Mouse (Mus musculus): ENCODE measurements around the gene Gm20388. TPM values are rescaled to one million over a fixed set of nuclear protein-coding genes. Genes with fewer than 3 reads are reported as not detected.

The Gm20388 gene
- polyA plus RNA-seq, 1 experiment from 2014 or later: not detected

- ATAC-seq: no peak
- H3K36me3 ChIP-seq: peaks cover 59% of the 10 kb centered on the region
- 69% methylated on average over 12 of the region's 14 CpGs for WGBS (ENCODE audit: insufficient replicate concordance)
- no peaks in the 10 kb centered on the region for H3K9me3 ChIP-seq (replicated peaks)
- H3K27ac ChIP-seq: peak overlapping the region; percentile 31
- H3K27me3 ChIP-seq (replicated peaks): peaks cover 22% of the 10 kb centered on the region; the same call in 1 of the 2 replicates
- H3K4me2 ChIP-seq: peak overlapping the region; percentile 64
- H3K4me1 ChIP-seq: peaks cover 79% of the 10 kb centered on the region
- peak overlapping the region; percentile 45 for H3K9ac ChIP-seq
- peak overlapping the region; percentile 16; the same call in 1 of the 2 replicates for H3K4me3 ChIP-seq
These were observed 2755.2 kb downstream of the Gm20388 start for GRCm38 (mm10) chr8:122665667-122666316.

DNA sequence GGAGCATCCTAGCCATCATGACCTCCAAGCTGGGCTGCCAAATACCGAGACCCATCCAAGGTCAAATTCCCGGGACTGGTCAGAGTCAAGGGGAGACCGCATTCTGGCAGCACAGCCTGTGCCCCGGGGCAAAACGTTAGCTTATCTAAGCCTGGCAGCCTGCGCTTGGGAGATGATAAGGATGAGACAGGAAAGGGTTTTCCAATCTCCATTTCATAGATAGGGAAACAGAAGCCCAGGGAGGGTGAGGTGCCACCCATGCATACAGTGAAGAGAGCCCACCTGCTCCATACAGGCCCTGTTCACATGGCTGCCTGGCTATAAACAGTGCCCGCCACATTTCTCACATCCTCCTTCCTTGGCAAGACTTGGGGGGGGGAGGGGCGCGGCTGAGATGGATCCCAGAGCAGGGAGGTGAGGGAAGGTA, 2755.7 kb downstream of the Gm20388 start:
- Histone ChIP-seq H3K27ac (peak overlapping the region; percentile 31), H3K27me3 (replicated peaks) (peaks cover 28% of the 10 kb centered on the region; the same call in 1 of the 2 replicates), H3K9ac (peak overlapping the region; percentile 45), H3K36me3 (peaks cover 60% of the 10 kb centered on the region), H3K4me1 (peaks cover 75% of the 10 kb centered on the region), H3K9me3 (replicated peaks) (no peaks in the 10 kb centered on the region), H3K4me2 (peak overlapping the region; percentile 64), H3K4me3 (peak overlapping the region; percentile 16; the same call in 1 of the 2 replicates)
- peak; percentile 88 for ATAC-seq
- 5% methylated on average over 9 of the region's 9 CpGs for WGBS (ENCODE audit: insufficient replicate concordance)

GRCm38 (mm10) chr8:122666827-122667226, 2756.2 kb downstream of the Gm20388 start:
- ATAC-seq: peak; percentile 14; the same call in 1 of the 2 replicates
- Histone ChIP-seq H3K4me1 (peaks cover 74% of the 10 kb centered on the region), H3K9ac (peak overlapping the region; percentile 45), H3K4me2 (peak overlapping the region; percentile 64), H3K27ac (peak overlapping the region; percentile 31), H3K36me3 (peaks cover 58% of the 10 kb centered on the region), H3K4me3 (peak overlapping the region; percentile 16; the same call in 1 of the 2 replicates), H3K9me3 (replicated peaks) (no peaks in the 10 kb centered on the region), H3K27me3 (replicated peaks) (peaks cover 32% of the 10 kb centered on the region; the same call in 1 of the 2 replicates)
- 21% methylated on average over 12 of the region's 12 CpGs for WGBS (ENCODE audit: insufficient replicate concordance)

- Histone ChIP-seq H3K4me2 (peak overlapping the region; percentile 64), H3K4me3 (no peak overlapping the region), H3K4me1 (peaks cover 75% of the 10 kb centered on the region), H3K27ac (no peak overlapping the region), H3K27me3 (replicated peaks) (peaks cover 42% of the 10 kb centered on the region), H3K9ac (no peak overlapping the region), H3K9me3 (replicated peaks) (no peaks in the 10 kb centered on the region), H3K36me3 (peaks cover 59% of the 10 kb centered on the region)
- ATAC-seq: no peak
- 82% methylated on average over 11 of the region's 11 CpGs for WGBS (ENCODE audit: insufficient replicate concordance)
These were observed 2757.2 kb downstream of the Gm20388 start for GRCm38 (mm10) chr8:122667854-122668253.

DNA sequence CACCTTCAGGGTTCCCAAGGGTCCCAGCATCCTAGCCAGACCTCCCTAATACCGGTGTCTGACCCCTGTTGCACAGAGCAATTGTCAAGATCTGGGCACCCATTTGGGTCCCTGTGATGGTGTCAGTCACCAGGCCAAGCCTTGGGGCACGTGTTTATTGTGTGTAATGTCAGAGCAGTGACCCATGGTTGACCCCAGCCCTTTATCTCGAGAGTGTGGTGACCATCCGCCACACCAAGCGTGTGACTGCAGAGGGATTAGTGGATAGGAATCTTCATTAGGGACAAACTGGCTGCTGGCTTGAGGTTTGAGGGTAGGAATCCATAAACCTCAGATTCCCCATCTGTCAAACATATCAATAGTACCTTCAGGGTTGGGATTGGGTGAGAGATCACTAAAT, 2758.7 kb downstream of the Gm20388 start:
- Histone ChIP-seq H3K27me3 (replicated peaks) (peaks cover 52% of the 10 kb centered on the region), H3K9me3 (replicated peaks) (no peaks in the 10 kb centered on the region), H3K36me3 (peaks cover 70% of the 10 kb centered on the region), H3K4me1 (peaks cover 76% of the 10 kb centered on the region), H3K4me3 (no peak overlapping the region), H3K9ac (no peak overlapping the region), H3K27ac (no peak overlapping the region), H3K4me2 (no peak overlapping the region)
- no peak for ATAC-seq
- WGBS (ENCODE audit: insufficient replicate concordance): 61% methylated on average over 5 of the region's 5 CpGs

DNA sequence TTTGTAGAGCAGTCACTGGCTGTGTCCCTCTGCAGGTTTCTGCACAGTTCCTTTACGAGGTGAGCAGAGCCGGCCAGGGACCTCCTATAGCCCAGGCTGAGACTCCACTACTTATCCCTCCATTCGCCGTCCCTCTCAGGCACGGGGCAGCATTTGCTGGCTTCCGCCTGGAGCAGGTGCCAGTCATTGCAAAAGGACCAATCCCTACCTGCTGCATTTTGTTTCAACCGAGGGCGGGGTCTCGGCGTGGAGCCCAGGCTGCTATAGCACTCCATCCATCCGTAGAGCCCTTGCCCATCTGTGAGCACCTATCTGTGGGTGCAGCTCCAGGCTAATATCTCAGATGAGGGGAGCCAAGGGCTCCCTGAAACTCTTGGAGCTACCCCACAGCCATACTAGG, 2759.4 kb downstream of the Gm20388 start:
- no peak overlapping the region for H3K4me2 ChIP-seq
- H3K27me3 ChIP-seq (replicated peaks): peaks cover 59% of the 10 kb centered on the region
- H3K4me1 ChIP-seq: peaks cover 76% of the 10 kb centered on the region
- no peak overlapping the region for H3K27ac ChIP-seq
- 74% methylated on average over 11 of the region's 11 CpGs for whole genome bisulfite sequencing (ENCODE audit: insufficient replicate concordance)
- ATAC-seq: no peak
- H3K9me3 ChIP-seq (replicated peaks): no peaks in the 10 kb centered on the region
- H3K36me3 ChIP-seq: peaks cover 70% of the 10 kb centered on the region
- H3K9ac ChIP-seq: no peak overlapping the region
- no peak overlapping the region for H3K4me3 ChIP-seq

DNA sequence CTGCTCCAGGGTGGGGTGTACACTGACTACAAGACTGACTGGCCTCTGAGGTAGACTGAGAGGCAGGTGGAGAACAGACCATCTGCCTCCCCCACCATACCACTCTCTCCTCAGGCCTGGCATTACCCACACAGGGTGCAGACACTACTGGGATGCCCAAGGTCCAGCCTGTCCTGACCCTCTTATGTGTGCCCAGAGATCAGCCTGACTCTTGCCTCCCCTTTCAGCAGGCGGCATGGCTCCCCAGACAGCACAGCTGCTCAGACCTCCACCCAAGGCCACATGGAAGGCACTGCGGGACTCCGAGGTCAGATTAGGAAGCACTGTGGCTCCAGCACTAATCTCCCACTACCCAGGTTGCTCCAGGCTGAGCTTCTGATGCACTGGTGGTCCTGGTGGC, 2760.1 kb downstream of the Gm20388 start:
- H3K4me1 ChIP-seq: peaks cover 76% of the 10 kb centered on the region
- 75% methylated on average over 3 of the region's 3 CpGs for WGBS (ENCODE audit: insufficient replicate concordance)
- H3K36me3 ChIP-seq: peaks cover 73% of the 10 kb centered on the region
- no peak overlapping the region for H3K4me2 ChIP-seq
- no peak overlapping the region for H3K27ac ChIP-seq
- no peaks in the 10 kb centered on the region for H3K9me3 ChIP-seq (replicated peaks)
- H3K4me3 ChIP-seq: no peak overlapping the region
- H3K9ac ChIP-seq: no peak overlapping the region
- no peak for ATAC-seq
- H3K27me3 ChIP-seq (replicated peaks): peaks cover 65% of the 10 kb centered on the region

DNA sequence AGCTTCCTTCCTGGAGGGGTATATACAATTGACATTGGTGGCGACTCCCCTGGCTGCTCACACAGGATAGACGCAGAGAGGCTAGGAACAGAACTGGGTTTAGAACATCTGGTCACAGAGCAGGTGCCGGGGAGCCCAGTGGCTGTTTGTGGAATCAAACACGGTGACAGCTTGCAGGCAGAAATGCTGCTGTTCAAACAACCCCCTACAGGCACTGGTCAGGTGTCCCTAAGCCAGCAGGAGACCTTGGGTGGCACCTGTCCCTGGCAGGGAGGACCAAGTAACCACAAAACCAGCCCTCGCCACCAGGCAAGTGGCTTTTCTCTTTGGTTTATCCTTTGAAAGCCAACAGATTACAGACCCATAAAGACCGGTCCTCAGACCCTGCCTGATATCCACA, 2761.3 kb downstream of the Gm20388 start:
- WGBS (ENCODE audit: insufficient replicate concordance): 66% methylated on average over 6 of the region's 6 CpGs
- H3K9ac ChIP-seq: no peak overlapping the region
- no peaks in the 10 kb centered on the region for H3K9me3 ChIP-seq (replicated peaks)
- H3K36me3 ChIP-seq: peaks cover 79% of the 10 kb centered on the region
- no peak for ATAC-seq
- H3K27ac ChIP-seq: no peak overlapping the region
- peaks cover 75% of the 10 kb centered on the region for H3K4me1 ChIP-seq
- no peak overlapping the region for H3K4me2 ChIP-seq
- no peak overlapping the region for H3K4me3 ChIP-seq
- H3K27me3 ChIP-seq (replicated peaks): peaks cover 75% of the 10 kb centered on the region

- WGBS (ENCODE audit: insufficient replicate concordance): 85% methylated on average over 12 of the region's 12 CpGs
- peaks cover 75% of the 10 kb centered on the region for H3K4me1 ChIP-seq
These were observed 2763.3 kb downstream of the Gm20388 start for GRCm38 (mm10) chr8:122673989-122674388.

DNA sequence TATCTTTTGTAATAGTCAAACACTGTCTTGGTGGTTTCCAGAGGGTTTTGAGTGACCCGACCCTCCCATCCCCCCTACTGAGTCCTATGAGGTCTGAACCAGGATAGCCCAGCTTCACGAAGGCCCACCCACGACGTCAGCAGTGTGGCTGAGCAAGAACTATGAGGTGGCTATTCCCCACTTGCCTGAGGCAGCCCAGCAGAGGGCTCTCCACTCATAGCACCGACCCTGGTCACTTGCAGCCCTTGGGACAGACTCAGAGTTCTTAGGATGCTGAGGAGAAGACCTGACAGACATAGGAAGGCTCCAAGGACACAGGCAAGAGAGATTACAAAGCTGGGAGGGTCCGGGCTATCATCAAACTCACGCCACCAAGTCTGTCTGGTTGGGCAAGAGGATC, 2764.4 kb downstream of the Gm20388 start:
- 39% methylated on average over 7 of the region's 7 CpGs for WGBS (ENCODE audit: insufficient replicate concordance)

More at GRCm38 (mm10) chr8:122673989-122674388, 2763.3 kb downstream of the Gm20388 start:
- Histone ChIP-seq H3K4me2 (no peak overlapping the region), H3K27ac (no peak overlapping the region), H3K4me3 (no peak overlapping the region), H3K36me3 (peaks cover 70% of the 10 kb centered on the region), H3K27me3 (replicated peaks) (peaks cover 78% of the 10 kb centered on the region), H3K9me3 (replicated peaks) (no peaks in the 10 kb centered on the region), H3K9ac (no peak overlapping the region)
- no peak for ATAC-seq

DNA sequence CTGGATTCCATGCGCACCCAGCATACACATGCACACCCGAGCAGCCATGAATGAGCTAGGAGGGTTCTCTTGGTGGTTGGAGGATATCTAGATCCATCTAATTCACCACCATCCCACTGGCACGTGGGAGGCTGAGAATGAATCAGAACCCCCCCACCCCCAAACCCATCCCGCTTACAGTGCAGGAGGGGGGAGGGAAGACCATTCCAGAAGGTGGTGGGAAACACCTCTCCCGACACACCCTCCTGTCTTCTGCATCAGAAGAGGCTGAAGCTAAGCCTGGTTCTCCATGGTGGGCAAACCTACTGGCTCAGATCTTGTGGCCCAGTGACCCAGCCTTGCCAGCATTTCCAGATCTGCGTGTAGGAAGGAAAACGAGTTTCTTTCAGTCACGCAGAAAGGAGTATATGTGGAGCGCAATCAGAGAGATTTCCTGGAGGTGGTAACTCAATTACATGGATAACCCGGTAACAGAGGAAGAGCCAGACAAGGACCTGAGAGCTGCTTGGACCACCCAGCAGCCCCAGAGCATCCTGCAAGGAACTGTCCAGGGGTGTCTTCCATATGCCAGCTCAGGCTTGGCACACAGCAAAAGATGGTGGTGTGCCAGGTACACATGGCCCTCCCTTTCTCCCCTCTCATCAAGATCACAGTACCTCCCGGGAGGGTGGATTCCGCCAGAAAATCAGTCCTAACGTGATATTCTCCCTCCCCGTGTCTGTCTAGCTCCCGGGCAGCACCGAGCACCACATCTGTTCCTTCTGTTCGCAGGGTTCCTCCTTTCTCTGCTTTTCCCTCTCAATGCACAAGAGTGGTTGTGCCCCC, 2765.2 kb downstream of the Gm20388 start:
- Histone ChIP-seq H3K27ac (no peak overlapping the region), H3K4me1 (peaks cover 75% of the 10 kb centered on the region)
- ATAC-seq: no peak

More for the DNA sequence above, 2764.4 kb downstream of the Gm20388 start:
- Histone ChIP-seq H3K9me3 (replicated peaks) (no peaks in the 10 kb centered on the region), H3K4me1 (peaks cover 75% of the 10 kb centered on the region), H3K27ac (no peak overlapping the region; the same call in 1 of the 2 replicates), H3K4me3 (no peak overlapping the region), H3K4me2 (no peak overlapping the region), H3K27me3 (replicated peaks) (peaks cover 84% of the 10 kb centered on the region), H3K9ac (no peak overlapping the region), H3K36me3 (peaks cover 66% of the 10 kb centered on the region)
- ATAC-seq: no peak

More for the DNA sequence above, 2765.2 kb downstream of the Gm20388 start:
- H3K27me3 ChIP-seq (replicated peaks): peaks cover 84% of the 10 kb centered on the region
- H3K36me3 ChIP-seq: peaks cover 62% of the 10 kb centered on the region
- H3K4me3 ChIP-seq: no peak overlapping the region
- H3K9me3 ChIP-seq (replicated peaks): no peaks in the 10 kb centered on the region
- 83% methylated on average over 17 of the region's 17 CpGs for WGBS (ENCODE audit: insufficient replicate concordance)
- H3K9ac ChIP-seq: no peak overlapping the region
- no peak overlapping the region for H3K4me2 ChIP-seq

All from liver, embryonic 12.5 days (tissue).